Mouse (Mus musculus) embryo, embryonic 11 days (tissue): ENCODE measurements around the gene Tfdp2.

Experiments
- DNase-seq: peaks from one replicate; pipeline ENCODE4 v3.0.0-alpha.2; 2015

Tfdp2 gene

DNA sequence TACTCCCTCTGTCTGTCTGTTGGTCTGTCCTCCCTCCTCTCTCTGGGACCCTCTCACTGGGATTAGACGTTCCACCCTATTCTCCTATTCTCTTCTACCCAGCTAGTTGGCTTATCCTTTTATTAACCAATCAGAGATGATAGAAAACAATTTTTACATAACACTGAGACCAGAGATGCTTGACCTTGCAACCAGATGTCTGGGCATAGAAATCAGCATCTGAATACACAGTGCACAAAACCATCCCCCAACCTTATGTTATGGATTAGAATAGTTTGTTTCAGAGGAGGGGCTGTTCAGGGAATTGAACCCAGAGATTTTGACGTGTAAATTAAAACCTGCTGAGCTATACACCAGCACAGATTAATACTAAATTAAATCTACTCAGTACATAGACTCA is 34.2 kb downstream of the Tfdp2 start:
- DNase-seq = peak; percentile 5

DNA sequence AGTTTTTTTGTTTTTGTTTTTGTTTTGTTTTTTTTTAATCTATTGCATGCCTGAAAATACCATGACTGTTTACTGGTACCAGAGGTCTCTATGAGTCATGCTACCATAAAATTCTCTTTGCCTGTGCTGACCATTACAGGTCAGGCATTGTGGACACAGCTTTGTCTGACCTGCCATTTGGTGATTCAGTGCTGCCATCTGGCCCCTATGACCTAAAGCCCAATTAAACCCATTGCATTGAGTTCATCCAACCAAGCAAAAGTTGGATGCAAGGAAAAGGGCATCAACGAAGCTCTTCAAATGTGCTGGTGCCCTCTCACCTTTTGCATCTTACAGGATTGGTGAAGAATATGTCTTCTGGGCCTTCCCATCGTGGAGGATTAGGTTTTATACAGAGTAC is 39.4 kb downstream of the Tfdp2 start:
- no peak for DNase-seq

GRCm38 (mm10) chr9:96237391-96237790 is 41.3 kb downstream of the Tfdp2 start:
- no peak for DNase-seq

GRCm38 (mm10) chr9:96238286-96238685 is 42.2 kb downstream of the Tfdp2 start:
- peak; percentile 62 for DNase-seq

- no peak for DNase-seq
Observed at GRCm38 (mm10) chr9:96241134-96242097, 45.3 kb downstream of the Tfdp2 start.

GRCm38 (mm10) chr9:96243915-96244314 is 47.8 kb downstream of the Tfdp2 start:
- no peak for DNase-seq

DNA sequence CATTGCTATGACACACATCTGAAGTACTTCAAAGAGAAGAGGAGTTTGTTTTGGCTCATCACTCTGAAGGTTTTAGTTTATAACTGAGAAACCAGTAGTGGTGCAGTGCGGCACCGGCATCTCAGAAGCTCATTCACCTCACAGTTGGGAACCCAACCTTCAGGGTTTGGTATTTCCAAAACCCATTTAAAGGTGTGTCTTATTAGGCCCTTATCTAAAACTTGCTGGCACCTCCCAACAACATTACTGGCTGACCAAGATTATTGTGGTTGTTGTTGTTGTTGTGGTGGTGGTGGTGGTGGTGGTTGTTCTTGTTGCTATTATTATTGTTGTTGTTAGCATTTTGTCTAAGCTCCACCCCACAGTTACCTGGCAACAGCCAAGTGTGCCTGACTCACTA is 58.7 kb downstream of the Tfdp2 start:
- no peak for DNase-seq

DNA sequence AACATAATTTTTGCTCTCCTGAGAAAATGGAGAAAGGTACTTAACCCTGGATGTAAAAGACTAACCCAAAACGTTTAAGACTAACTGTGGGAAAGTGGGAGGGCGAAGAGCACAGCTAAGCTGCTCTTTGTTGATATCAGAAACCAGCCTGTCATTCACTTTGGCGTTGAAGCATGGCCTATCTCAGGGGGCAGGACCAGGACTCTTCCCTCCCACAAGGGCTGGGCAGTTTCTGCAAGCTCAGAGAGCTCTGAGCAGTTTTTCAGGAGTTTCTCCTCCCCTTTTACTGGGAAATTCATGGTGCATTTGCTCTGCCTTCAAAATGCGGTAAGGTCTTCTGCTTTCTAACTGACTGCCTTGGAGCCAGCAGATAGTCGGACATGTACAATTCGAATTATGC is 62.4 kb downstream of the Tfdp2 start:
- DNase-seq = peak; percentile 79

- DNase-seq = peak; percentile 81
Observed at GRCm38 (mm10) chr9:96259017-96259512, 63.0 kb downstream of the Tfdp2 start.

DNA sequence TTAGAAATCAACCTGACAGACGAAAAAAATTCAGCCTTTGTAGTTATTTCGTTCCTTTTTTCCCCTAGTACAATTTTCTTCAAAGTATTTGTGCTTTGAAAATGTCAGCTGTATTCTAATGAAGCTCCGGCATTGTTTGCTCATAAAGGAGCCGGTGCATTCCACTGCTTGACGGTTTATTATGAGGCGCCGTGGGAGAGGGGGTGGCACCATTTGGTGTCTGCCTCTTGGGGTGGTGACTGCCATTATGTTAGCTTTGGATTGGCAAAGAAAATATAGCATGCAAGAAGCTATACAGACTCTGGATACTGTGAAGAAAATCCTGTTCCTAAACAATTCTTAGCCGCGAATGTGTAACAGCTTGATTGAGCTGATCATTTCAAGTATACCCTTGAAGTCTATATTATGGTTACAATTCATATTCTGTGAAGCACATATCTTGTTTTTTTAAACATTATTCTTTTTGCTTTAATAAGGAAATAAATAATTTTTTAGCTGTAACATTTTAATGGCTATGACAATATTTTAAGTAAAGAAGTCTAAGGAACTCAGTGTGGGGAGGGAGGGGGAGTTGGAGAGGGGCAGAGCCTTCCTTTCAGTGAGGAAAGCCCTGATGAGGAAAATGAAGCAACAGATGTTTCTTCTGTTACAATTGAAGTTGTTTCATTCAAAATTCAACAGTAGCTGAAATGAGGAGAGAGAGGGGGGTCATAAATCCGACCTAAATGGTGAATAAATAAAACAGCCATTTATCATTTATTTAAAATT is 63.9 kb downstream of the Tfdp2 start:
- DNase-seq = peak; percentile 80

DNA sequence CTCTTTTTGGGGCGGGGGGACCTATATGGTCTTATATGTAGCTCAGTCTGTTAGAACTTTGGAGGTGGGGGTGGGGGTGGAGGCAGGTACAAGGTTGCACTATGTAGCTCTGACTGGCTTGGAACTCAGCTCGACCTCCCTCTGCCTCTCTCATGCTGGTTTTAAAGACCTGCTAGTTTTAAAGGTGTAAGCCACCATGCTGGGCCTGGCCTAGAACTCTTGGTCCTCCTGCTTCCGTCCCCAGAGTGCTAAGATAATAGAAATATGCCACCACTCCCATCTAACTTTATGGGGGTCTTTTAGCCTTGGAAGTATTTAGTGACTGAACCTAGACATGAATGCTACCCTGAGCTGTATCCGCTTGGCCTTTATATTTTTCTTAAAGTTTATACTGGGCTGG is 65.0 kb downstream of the Tfdp2 start:
- DNase-seq = no peak

DNA sequence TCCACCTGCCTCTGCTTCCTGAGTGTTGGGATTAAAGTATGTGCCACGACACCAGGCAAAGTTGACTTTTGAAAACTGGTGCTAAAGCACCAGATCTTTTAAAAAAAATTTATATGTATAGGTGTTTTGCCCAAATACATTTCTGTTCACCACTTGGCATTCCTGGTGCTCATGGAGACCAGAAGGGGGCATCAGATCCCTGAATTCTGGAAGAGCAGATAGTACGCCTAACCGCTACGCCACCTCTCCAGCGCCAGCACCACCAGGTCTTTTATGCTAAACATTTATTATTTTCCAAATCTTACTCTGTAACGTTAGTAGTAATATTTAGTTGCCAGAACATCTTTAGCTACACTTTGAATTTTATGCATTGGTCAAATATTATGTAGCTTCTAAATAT is 65.9 kb downstream of the Tfdp2 start:
- DNase-seq = no peak

DNA sequence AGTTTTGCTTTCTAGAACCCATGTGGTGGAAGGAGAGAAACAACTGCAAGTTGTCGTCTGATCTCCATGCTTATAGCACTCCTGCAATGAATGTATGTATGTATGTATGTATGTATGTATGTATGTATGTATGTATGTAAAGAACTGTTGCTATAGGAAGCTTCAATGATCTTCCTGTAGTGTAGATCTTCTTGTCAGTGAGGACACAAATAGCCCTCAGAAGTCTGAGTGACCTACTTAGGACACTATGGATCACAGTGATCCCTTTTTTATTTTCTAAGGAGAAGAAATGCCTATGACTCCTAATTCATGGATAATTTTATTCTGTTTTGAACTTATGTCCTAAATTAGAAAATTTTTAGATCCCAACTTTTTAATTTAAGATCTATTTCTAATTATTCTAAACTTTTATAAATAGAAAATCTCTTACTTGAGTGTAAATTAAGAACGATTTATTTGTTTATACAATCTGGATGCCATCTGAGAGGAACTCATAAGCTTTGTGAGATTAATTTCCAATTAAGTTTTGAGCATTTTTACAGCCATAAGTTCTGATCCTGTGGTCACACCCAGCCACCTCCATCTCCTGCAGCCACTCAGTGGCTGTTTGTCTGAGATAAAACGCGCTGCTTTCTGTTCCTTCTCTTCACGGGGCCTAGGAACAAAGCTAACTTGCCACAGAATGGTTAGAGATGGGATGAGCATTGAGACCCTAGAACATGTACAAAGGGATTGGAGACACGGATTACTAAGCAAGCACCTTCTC is 70.9 kb downstream of the Tfdp2 start:
- no peak for DNase-seq

GRCm38 (mm10) chr9:96267559-96267948 is 71.5 kb downstream of the Tfdp2 start:
- no peak for DNase-seq

DNA sequence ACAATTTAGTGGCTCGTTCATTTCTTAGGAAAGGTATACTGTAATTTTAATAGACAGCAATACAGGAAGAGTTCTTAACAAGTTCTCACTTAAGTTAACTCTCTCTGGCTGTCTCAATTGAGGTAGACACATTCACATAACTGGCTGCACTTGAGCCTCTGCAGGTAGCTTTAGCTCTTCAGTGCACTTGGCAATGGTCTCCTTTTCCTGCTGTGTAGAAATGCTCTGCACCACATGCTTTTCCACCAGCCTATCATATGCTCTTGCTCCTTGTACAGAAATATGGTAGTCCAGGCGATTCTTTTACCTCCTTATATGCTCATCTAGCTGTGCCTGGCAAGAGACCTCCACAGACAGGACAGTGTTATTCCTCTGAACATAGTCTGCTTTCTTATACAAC is 73.7 kb downstream of the Tfdp2 start:
- DNase-seq = no peak

- DNase-seq = no peak
Observed at GRCm38 (mm10) chr9:96275543-96275942, 79.5 kb downstream of the Tfdp2 start.

- no peak for DNase-seq
Observed at GRCm38 (mm10) chr9:96281497-96281896, 85.4 kb downstream of the Tfdp2 start.

DNA sequence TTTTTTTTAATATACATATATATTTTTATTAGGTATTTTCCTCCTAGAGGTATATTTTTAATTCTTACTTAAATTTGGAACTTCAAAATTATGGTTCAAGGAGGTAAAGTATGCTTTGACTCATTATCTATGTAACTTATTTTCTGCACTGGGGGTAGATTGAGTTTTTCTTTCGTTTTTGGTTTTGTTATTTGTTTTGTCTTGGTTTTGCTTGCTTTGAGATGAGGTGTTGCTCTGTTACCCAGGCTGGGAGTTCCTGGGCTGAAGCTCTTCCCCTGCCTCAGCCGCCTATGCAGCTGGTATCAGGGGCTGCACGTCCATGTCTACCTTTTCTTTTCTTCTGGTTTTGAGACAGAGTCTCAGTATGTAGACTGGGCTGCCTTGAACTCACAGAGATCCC is 86.0 kb downstream of the Tfdp2 start:
- DNase-seq = no peak

GRCm38 (mm10) chr9:96284916-96285315 is 88.8 kb downstream of the Tfdp2 start:
- DNase-seq = peak; percentile 49

DNA sequence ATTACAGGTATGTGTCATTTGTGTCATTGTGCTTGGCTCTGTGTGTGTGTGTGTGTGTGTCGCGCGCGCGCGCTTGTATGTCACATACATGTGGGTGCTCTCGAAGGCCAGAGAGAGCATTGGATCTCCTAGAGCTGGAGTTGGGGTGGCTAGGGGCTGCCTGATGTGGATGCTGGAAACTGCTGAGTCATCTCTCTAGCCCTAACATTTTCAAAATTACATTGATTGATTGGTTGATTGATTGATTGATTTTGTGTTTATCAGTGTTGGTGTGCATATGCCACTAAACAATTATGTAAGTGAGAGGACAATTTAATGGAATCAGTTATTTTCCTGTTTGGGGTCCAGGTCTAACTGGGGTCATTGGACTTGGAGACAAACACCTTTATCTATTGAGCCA is 96.1 kb downstream of the Tfdp2 start:
- DNase-seq = no peak

GRCm38 (mm10) chr9:96299324-96300008 is 103.4 kb downstream of the Tfdp2 start:
- DNase-seq = no peak

- DNase-seq = no peak
Observed at GRCm38 (mm10) chr9:96308816-96309215, 112.7 kb downstream of the Tfdp2 start.
